Mouse (Mus musculus): ENCODE data around the gene Polr3e. TPM values are rescaled to one million over a fixed set of nuclear protein-coding genes. Genes with fewer than 3 reads are reported as not detected.
"Not testable (repeated sequence)": the region's sequence is repeated elsewhere in the genome, so short reads cannot be mapped to it uniquely, and the experiment has no call there.

Gene Polr3e
- total RNA-seq, 2 experiments from 2014 or later, result 27.0 to 27.4 TPM

- DNase-seq (ENCODE audit: low spot score in 2 of 2), result no peak
Measured at GRCm38 (mm10) chr7:120902931-120903330, 14.6 kb upstream of the Polr3e start.

- not testable (repeated sequence) for DNase-seq (ENCODE audit: low spot score in 2 of 2)
Measured at GRCm38 (mm10) chr7:120910172-120910571, 7.4 kb upstream of the Polr3e start.

- DNase-seq (ENCODE audit: low spot score in 2 of 2), result not testable (repeated sequence)
Measured at GRCm38 (mm10) chr7:120911268-120911667, 6.3 kb upstream of the Polr3e start.

GRCm38 (mm10) chr7:120913332-120913731 is 4.2 kb upstream of the Polr3e start:
- no peak for DNase-seq (ENCODE audit: low spot score in 2 of 2)

- no peak for DNase-seq (ENCODE audit: low spot score in 2 of 2)
Measured at GRCm38 (mm10) chr7:120916262-120916875, 1.2 kb upstream of the Polr3e start.

- DNase-seq (ENCODE audit: low spot score in 2 of 2), result no peak
Measured at GRCm38 (mm10) chr7:120917279-120917591, 309 bp upstream of the Polr3e start.

- peak; percentile 44 to 51 for DNase-seq (ENCODE audit: low spot score in 2 of 2)
Measured at GRCm38 (mm10) chr7:120918526-120918962, 1.0 kb downstream of the Polr3e start.

GRCm38 (mm10) chr7:120933110-120933509 is 15.6 kb downstream of the Polr3e start:
- DNase-seq (ENCODE audit: low spot score in 2 of 2), result no peak

- DNase-seq (ENCODE audit: low spot score in 2 of 2), result no peak
Measured at GRCm38 (mm10) chr7:120933680-120934195, 16.2 kb downstream of the Polr3e start.

GRCm38 (mm10) chr7:120934716-120935115 is 17.2 kb downstream of the Polr3e start:
- peak; percentile 61 to 63 for DNase-seq (ENCODE audit: low spot score in 2 of 2)

GRCm38 (mm10) chr7:120936522-120936921 is 19.0 kb downstream of the Polr3e start:
- DNase-seq (ENCODE audit: low spot score in 2 of 2), result no peak

- DNase-seq (ENCODE audit: low spot score in 2 of 2), result no peak
Measured at GRCm38 (mm10) chr7:120938206-120938605, 20.7 kb downstream of the Polr3e start.

- DNase-seq (ENCODE audit: low spot score in 2 of 2), result peak in 1 of 2 experiments; percentile 28
Measured at GRCm38 (mm10) chr7:120940343-120940742, 22.8 kb downstream of the Polr3e start.

GRCm38 (mm10) chr7:120941214-120941613 is 23.7 kb downstream of the Polr3e start:
- DNase-seq (ENCODE audit: low spot score in 2 of 2), result no peak

GRCm38 (mm10) chr7:120942506-120942905 is 25.0 kb downstream of the Polr3e start:
- no peak for DNase-seq (ENCODE audit: low spot score in 2 of 2)

GRCm38 (mm10) chr7:120943936-120944509 is 26.5 kb downstream of the Polr3e start:
- DNase-seq (ENCODE audit: low spot score in 2 of 2), result no peak

- DNase-seq (ENCODE audit: low spot score in 2 of 2), result not testable (repeated sequence)
Measured at GRCm38 (mm10) chr7:120953591-120953990, 36.0 kb downstream of the Polr3e start.

GRCm38 (mm10) chr7:120960116-120960515 is 42.6 kb downstream of the Polr3e start:
- no peak for DNase-seq (ENCODE audit: low spot score in 2 of 2)

- no peak for DNase-seq (ENCODE audit: low spot score in 2 of 2)
Measured at GRCm38 (mm10) chr7:120960601-120961000, 43.1 kb downstream of the Polr3e start.

- no peak for DNase-seq (ENCODE audit: low spot score in 2 of 2)
Measured at GRCm38 (mm10) chr7:120961893-120962292, 44.3 kb downstream of the Polr3e start.

- DNase-seq (ENCODE audit: low spot score in 2 of 2), result no peak
Measured at GRCm38 (mm10) chr7:120963126-120963525, 45.6 kb downstream of the Polr3e start.

- DNase-seq (ENCODE audit: low spot score in 2 of 2), result no peak
Measured at GRCm38 (mm10) chr7:120969221-120969620, 51.7 kb downstream of the Polr3e start.

- no peak for DNase-seq (ENCODE audit: low spot score in 2 of 2)
Measured at GRCm38 (mm10) chr7:120970112-120970511, 52.6 kb downstream of the Polr3e start.
